Mouse (Mus musculus): ENCODE measurements around the gene Larp1.

Larp1 gene

DNA sequence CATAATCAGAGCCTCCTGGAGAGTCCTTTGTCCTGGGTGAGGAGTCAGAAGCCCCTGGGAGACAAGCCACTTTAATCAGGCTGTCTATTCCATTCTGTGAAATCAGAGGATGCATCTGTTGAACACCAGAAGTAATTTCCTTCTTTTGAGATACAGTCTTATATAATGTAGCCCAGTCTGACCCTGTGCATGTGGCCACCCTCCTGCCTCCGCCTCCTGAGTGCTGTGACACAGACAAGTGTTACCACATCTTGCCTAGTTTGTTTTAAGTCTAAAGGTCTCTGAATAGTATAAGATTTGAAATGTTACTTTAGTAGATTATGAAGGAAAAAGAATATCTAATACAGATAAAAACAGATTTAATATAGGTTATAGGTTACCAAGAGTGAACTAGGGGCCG, 91.1 kb downstream of the Larp1 start:
- DNase-seq (ENCODE audit: low spot score), result no peak

DNA sequence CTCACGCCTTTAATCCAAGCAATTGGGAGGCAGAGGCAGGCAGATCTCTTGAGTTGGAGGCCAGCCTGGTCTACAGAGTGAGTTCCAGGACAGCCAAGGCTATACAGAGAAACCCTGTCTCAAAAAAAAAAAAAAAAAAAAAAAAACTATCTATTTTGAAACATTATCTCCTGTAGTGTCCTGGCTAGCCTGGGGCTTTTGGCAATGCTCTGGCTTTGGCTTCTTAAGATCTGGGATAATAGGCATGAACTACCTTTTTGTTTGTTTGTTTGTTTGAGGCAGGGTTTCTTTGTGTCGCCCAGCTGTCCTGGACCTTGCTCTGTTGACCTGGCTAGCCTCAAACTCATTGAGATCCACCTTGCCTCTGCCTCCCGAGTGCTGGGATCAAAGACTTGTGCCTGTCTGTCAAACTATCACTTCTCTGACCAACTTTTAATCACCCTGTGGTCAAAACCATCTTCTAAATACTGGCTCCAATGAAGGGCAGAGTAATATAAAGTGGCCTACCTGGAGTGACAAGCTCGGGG, 92.4 kb downstream of the Larp1 start:
- DNase-seq (ENCODE audit: low spot score), result no peak

DNA sequence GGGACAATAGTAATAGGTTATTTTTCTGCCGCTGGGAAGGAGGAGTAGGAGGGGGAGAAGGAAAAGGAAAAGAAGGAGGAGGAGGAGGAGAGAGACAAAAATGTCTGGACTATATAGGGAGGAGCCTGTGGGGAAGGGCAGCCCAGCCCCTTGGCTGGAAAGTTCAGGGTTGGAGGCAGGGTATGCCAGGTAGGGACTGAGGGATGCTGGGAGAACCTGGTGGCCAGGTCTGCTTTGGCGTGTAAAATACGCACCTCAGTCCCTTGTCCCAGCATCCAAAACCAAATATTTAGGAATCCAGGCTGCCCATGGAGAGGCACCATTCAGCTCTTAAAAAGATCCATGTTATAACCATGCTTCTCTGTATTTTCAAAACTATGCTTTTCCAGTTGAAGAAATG, 93.3 kb downstream of the Larp1 start:
- DNase-seq (ENCODE audit: low spot score), result no peak

DNA sequence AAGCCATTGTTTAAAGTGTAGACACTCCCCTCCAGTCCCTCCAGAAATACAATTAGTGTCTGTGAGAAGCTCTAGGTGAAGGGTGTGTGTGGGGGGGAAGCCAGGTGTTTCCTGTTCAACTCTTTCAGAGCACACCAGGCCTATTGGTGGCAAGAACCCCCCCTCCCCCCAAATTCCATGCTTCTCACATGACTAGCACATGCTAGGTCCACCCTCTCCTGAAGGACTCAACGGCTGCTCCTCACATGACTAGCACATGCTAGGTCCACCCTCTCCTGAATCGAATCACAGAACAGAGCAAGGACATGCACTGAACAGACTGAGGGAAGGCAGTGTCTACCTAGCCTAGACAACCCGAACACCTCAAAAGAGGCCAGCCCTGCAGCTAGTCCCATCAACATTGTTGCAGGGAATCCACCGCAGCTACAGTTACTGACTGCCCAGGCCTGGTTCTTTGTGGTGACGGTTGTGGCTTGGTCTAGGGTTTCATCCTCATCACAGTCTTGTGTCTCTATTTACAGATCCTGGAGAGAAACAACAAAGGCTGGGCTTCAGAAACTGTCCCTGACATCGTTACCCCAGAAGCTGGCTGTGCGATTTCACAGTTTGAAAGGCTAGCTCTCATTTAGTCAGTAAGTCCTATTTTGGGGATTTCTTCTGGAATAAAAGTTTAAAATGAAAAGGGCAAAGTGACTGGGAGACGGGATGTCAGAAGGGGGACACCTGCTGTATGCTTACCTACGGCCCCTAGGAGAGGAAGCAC, 93.9 kb downstream of the Larp1 start:
- no peak for DNase-seq (ENCODE audit: low spot score)

DNA sequence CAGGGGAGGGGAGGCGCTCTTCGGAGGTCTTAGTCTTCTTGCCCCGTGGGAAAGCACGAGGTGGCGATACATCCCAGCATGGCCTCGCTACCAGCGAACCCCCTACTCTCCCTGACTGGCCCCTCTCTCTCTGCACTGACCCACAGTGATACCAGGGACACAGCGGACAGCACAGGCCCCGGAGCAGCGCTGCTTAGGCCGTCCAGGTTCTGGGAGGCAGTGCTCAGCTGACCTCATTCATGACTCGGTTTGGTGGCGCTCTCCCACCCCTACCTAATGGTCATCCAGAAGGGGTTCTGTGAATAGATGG, 94.4 kb downstream of the Larp1 start:
- DNase-seq (ENCODE audit: low spot score), result no peak

DNA sequence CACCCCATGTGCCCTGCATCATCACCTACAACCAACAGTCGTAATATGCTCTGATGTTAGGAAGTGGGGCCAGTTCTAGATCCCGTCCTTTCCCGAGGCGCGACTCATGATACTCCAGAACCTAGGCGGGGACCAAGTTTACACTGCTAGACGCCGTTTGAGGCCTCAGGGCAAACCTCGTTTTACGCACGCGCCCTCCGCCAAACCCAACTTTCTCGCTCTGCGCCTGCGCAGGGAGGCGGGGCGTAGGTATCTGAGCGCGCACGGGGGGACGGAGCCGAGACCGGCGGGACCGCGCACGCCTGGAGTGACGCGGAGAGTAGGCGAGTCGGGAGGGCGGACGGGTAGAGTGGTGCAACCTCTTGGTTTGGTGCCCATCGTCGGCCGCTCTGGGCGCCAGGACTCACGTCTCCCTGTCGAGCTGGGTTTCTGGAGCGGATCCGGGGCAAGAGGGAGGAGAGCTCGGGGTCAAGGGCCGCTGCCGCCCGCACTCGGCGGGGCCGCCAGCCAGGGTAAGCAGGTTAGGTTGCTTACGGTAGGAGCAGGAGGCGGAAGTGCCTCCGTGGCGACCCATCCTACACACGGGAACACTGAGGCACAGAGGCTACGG, 94.9 kb downstream of the Larp1 start, which contains the start of gene Cnot8:
TSS of gene Cnot8 (plus strand) at position 457 of the 610 bp plus-strand sequence.
- peak; percentile 99 for DNase-seq (ENCODE audit: low spot score)

DNA sequence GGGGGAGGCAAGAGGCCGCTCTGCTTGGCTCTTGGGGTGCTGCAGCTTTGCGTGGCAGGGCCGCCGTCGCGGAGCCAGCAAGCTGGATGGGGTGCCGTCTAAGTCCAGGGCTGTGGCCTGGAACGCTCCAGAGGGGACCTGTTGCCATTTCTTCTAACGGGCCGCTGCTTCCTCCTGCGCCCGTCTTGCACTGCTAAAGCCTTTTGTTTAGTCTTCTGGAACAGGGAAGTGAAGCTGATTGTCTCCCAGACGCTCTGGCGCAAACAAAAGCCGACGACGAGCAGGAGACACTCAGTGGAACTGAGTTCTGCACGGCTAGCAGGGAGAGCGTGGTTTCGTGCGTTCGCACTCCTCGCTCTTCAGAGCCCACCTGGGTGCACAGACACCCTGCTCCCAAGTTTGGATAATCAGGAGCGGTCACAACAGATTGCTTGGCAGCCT, 95.5 kb downstream of the Larp1 start:
- DNase-seq (ENCODE audit: low spot score), result no peak

DNA sequence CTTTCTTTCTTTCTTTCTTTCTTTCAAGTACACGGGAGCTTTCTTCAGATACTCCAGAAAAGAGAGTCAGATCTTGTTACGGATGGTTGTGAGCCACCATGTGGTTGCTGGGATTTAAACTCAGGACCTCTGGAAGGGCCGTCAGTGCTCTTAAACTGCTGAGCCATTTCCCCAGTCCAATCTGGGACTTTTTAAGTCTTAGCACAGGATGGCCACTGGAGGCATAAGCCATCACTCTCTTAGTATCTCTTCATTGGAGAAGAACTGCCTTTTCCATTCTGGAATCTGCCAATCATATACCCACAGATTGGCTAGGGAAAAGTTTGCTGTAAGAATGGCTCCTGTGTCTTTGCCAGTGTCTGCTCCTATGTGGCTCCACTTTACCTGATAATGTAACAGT, 98.1 kb downstream of the Larp1 start:
- no peak for DNase-seq (ENCODE audit: low spot score)

DNA sequence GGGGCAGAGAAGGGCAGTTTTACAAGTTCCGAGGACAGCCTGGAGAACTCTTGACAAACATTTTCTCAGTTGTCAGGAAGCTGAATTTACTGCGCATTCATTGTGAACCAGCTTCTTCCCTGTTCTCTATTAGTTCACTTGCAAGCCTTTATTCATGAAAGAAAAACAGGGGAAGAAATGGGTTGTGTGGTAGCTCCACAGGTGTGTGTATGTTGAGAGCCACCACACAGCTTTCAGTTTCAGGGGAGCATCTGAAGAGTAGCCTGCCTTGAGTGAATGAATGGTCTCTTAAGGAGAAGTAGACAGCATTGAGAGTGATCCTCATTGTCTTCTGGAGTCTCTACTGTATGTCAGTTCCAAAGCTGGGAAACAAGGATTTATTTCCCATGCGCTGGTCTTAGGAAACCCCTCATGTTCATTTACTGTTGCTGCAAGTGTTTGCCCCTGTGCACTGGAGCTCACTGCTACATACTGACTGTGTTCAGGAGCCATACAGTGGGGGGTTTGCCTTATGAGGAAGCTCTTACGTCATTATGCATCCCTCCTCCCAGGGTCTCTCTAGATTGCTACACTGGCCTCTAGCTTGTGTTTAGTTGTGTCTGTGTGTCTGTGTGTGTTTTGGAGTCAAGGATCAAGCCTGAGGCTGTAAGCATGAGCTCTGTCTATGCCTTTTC, 98.9 kb downstream of the Larp1 start:
- no peak for DNase-seq (ENCODE audit: low spot score)
